Mouse (Mus musculus) T-cell, adult 2 months (primary cell): ENCODE data around the gene Wnk2.

ENCODE experiments used
- DNase-seq: peaks from one replicate; pipeline ENCODE4 v3.0.0; 2022; ENCODE audit warnings: low spot score

Gene Wnk2

GRCm38 (mm10) chr13:49036928-49037574 lies 110.8 kb downstream of the Wnk2 start:
- no peak for DNase-seq

GRCm38 (mm10) chr13:49036436-49036835 lies 111.4 kb downstream of the Wnk2 start:
- no peak for DNase-seq

GRCm38 (mm10) chr13:49031029-49031428 lies 116.8 kb downstream of the Wnk2 start:
- no peak for DNase-seq

GRCm38 (mm10) chr13:49028757-49029539 lies 118.9 kb downstream of the Wnk2 start:
- no peak for DNase-seq

GRCm38 (mm10) chr13:49027057-49027456 lies 120.8 kb downstream of the Wnk2 start:
- no peak for DNase-seq

GRCm38 (mm10) chr13:49025521-49025920 lies 122.3 kb downstream of the Wnk2 start:
- DNase-seq = no peak

GRCm38 (mm10) chr13:49024763-49025162 lies 123.1 kb downstream of the Wnk2 start:
- DNase-seq = no peak

GRCm38 (mm10) chr13:49021693-49022092 lies 126.1 kb downstream of the Wnk2 start:
- peak; percentile 68 for DNase-seq

GRCm38 (mm10) chr13:49020152-49020551 lies 127.7 kb downstream of the Wnk2 start:
- no peak for DNase-seq

GRCm38 (mm10) chr13:49017375-49017774 lies 130.4 kb downstream of the Wnk2 start:
- DNase-seq = no peak

GRCm38 (mm10) chr13:49016311-49016761 lies 131.5 kb downstream of the Wnk2 start:
- DNase-seq = no peak

- DNase-seq = peak; percentile 61
Observed at GRCm38 (mm10) chr13:49015366-49016306, 132.2 kb downstream of the Wnk2 start.

GRCm38 (mm10) chr13:49013206-49013794 lies 134.5 kb downstream of the Wnk2 start:
- DNase-seq = peak; percentile 23

- no peak for DNase-seq
Observed at GRCm38 (mm10) chr13:49001691-49002090, 146.1 kb downstream of the Wnk2 start.

- peak; percentile 52 for DNase-seq
Observed at GRCm38 (mm10) chr13:48998591-48998990, 149.2 kb downstream of the Wnk2 start.

- DNase-seq = no peak
Observed at GRCm38 (mm10) chr13:48996731-48997130, 151.1 kb downstream of the Wnk2 start.

- peak; percentile 79 for DNase-seq
Observed at GRCm38 (mm10) chr13:48994903-48995302, 152.9 kb downstream of the Wnk2 start.

- no peak for DNase-seq
Observed at GRCm38 (mm10) chr13:48992914-48993313, 154.9 kb downstream of the Wnk2 start.

- DNase-seq = no peak
Observed at GRCm38 (mm10) chr13:48990138-48990537, 157.7 kb downstream of the Wnk2 start.
